Mouse (Mus musculus) heart, embryonic 12.5 days (tissue): ENCODE data around the gene Sdcbp2. TPM values are rescaled to one million over a fixed set of nuclear protein-coding genes. Genes with fewer than 3 reads are reported as not detected.

Experiments used
- ATAC-seq: fragments of 200-750 bp; cut with Nextera tagmentation; 2 replicates; pipeline ENCODE4 v1.8.0; 2017; ENCODE audit warnings: moderate TSS enrichment, moderate library complexity; ENCODE audit not compliant: insufficient number of reproducible peaks, low FRiP score
- H3K27ac ChIP-seq: fragments of 300-500 bp; sonication (generic); 2 replicates; pipeline ENCODE4 v1.5.1; 2016; ENCODE audit warnings: mild to moderate bottlenecking, moderate library complexity; ENCODE audit not compliant: poor library complexity, severe bottlenecking
- H3K27me3 ChIP-seq: fragments of 300-500 bp; sonication (generic); replicated peaks from 2 replicates; pipeline ENCODE4 v1.6.1; 2016; ENCODE audit warnings: mild to moderate bottlenecking, moderate library complexity
- H3K36me3 ChIP-seq: fragments of 300-500 bp; sonication (generic); 2 replicates; pipeline ENCODE4 v1.6.1; 2016; ENCODE audit warnings: mild to moderate bottlenecking, moderate library complexity
- H3K4me1 ChIP-seq: fragments of 300-500 bp; sonication (generic); replicated peaks from 2 replicates; pipeline ENCODE4 v1.6.1; 2016; ENCODE audit warnings: mild to moderate bottlenecking
- H3K4me2 ChIP-seq: fragments of 300-500 bp; sonication (generic); 2 replicates; pipeline ENCODE4 v1.6.1; 2016; ENCODE audit warnings: mild to moderate bottlenecking, moderate library complexity
- H3K4me3 ChIP-seq: fragments of 300-500 bp; sonication (generic); 2 replicates; pipeline ENCODE4 v1.5.1; 2016; ENCODE audit warnings: mild to moderate bottlenecking
- H3K9ac ChIP-seq: fragments of 300-500 bp; sonication (generic); 2 replicates; pipeline ENCODE4 v1.6.1; 2016; ENCODE audit warnings: mild to moderate bottlenecking, moderate library complexity
- H3K9me3 ChIP-seq: fragments of 300-500 bp; sonication (generic); replicated peaks from 2 replicates; pipeline ENCODE4 v1.6.1; 2016; ENCODE audit warnings: mild to moderate bottlenecking, moderate library complexity
- WGBS: fragments of 180-500 bp; shearing (Covaris S2); methylation state at CpG from one replicate; pipeline ENCODE4 v1.1.7; 2016; 5-methylcytosine and 5-hydroxymethylcytosine counted together
- polyA plus RNA-seq: library from polyadenylated mRNA; unstranded; fragments of >200 nt; fragmentation: Nextera tagmentation; extraction: Ambion mirVana; gene quantifications from 2 replicates; pipeline ENCODE4 v1.2.1, GENCODE M21; 2016

Sdcbp2 gene
- 1.0 and 1.6 TPM in 2 replicates for polyA plus RNA-seq

DNA sequence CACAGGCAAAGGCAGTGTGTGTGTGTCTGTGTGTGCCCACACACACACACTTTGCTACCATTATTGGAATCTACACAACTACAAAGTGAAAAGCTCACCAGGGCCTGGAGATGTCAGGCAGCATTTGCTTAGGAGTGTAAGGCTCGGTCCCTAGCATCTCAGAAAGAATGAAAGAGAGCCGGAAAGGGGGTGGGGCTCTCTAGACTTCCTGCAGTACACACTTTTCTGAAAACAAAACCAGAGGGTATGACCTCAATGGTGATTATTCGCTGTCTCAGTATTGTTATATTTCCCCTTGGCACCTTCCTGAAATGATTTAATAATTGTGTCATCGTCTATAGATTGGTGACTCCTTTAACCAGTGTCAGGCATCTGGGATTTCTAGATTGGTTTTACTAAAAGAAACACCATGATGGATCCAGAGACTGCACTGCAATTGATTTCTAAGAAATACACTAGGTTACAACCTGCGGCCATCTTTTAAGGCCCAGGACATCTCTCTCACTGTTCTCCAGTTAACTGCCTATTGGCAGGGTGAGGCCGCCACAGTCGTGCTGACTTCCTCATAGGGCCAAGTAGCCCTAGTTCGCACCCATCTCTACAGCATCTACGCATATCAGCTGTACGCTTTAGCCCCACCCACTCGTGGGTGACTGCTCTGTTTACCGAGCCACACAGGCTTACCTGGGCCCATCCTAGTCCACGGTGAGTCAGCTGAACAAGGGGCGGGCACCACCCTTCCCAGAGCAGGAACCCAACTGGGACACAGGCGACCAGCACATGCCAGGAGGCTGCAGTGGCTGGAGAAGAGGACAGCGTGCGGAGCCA lies at the start of gene Sdcbp2:
Gene Sdcbp2, plus strand, starts transcription at position 750 of the 828 bp plus-strand sequence.
- Histone ChIP-seq H3K9ac (no peak within 1 kb of the TSS), H3K4me2 (no peak within 1 kb of the TSS), H3K4me3 (no peak within 1 kb of the TSS), H3K27me3 (peaks cover 9% of the 10 kb centered on the region), H3K27ac (no peak within 1 kb of the TSS), H3K36me3 (no peaks in the 10 kb centered on the region), H3K4me1 (peaks cover 6% of the 10 kb centered on the region; the same call in 1 of the 2 replicates), H3K9me3 (no peaks in the 10 kb centered on the region)
- ATAC-seq, result no peak
- WGBS, result 65% methylated on average over 17 of the region's 17 CpGs

DNA sequence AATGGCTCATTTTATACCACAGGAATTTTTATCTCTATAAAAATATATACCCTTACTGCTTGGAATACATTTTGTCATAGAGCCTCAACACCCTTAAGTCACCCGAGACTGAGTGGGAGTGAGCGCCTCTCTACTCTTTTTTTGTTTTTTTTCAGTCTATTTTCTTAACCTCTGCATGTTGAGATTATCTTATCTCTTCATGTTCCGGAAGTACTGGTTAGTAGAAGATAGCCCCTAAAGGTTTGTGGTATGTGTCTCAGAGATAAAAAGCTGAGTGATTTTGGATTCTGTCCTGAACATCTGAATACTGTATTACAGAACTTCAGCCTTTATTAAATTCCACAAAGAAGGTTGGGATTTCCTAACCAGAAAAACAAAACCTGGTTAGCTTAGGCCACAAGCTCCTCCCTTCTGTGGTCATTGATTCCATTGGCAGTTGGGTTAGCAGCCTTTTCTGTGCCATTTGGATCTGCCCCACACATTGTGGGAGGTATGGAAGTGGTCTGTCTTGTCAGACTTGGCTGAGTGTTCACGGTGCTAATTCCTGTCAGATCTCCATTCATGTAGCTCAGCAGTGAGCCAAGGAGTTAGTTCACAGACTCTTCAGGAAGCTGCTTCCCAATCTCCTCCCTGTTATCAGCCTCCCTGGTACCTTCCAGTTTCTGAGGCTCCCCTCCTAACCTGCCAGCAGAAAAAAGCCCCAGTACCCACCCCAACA lies 47.9 kb upstream of the Sdcbp2 start:
- Histone ChIP-seq H3K9ac (no peak overlapping the region), H3K4me3 (no peak overlapping the region), H3K36me3 (peaks cover 14% of the 10 kb centered on the region), H3K4me1 (peaks cover 26% of the 10 kb centered on the region), H3K27me3 (no peaks in the 10 kb centered on the region), H3K27ac (no peak overlapping the region), H3K4me2 (no peak overlapping the region), H3K9me3 (no peaks in the 10 kb centered on the region)
- peak; percentile 58 for ATAC-seq
- 11% methylated on average over 4 of the region's 4 CpGs for WGBS

DNA sequence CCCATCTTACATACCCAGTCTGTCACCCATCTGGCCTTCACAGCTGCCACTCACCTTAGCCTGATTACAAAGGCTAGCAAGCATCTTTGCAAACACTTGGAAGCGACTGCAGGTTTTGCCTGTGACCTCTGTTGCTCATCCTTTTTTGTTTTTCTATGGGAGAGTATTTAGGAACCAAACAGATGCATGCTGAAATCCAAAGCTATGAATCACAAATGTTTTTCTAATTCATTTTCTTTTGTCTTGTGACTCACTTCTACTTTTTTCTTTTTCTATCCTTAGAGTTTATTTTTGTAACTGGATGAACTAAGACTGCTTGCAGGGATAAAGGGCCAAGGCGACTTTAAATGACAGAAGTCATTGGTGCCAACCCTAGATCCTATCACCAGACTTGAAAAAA lies 46.9 kb upstream of the Sdcbp2 start:
- WGBS, result 64% methylated on average over 2 of the region's 2 CpGs
- no peak for ATAC-seq
- Histone ChIP-seq H3K27ac (no peak overlapping the region), H3K36me3 (peaks cover 9% of the 10 kb centered on the region), H3K9ac (no peak overlapping the region), H3K4me3 (no peak overlapping the region), H3K27me3 (no peaks in the 10 kb centered on the region), H3K9me3 (no peaks in the 10 kb centered on the region), H3K4me2 (no peak overlapping the region), H3K4me1 (peaks cover 32% of the 10 kb centered on the region)

DNA sequence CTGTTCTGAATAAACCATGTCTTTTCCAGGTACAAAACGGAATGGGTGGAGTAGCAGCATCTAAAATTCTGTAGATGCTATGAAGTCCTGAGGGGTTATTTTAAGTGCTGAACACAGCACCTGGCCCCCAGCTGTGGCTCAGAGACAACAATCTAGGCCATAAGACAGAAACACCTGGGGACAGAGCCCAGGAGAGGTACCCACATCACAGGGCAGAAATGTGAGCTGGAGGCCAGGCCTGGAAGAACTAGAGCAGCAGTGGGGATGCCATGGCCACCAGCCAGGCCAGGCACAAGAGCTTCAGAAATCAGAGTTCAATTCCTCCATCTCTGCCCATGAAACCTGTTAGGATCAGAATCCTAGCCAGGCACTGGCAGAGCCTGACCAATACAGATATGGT lies 44.4 kb upstream of the Sdcbp2 start:
- no peaks in the 10 kb centered on the region for H3K27me3 ChIP-seq
- no peak overlapping the region for H3K4me2 ChIP-seq
- peaks cover 39% of the 10 kb centered on the region for H3K4me1 ChIP-seq
- WGBS, result 70% methylated on average over 1 of the region's 1 CpGs
- H3K27ac ChIP-seq, result no peak overlapping the region
- no peak overlapping the region for H3K9ac ChIP-seq
- ATAC-seq, result no peak
- H3K9me3 ChIP-seq, result no peaks in the 10 kb centered on the region
- no peak overlapping the region for H3K4me3 ChIP-seq
- H3K36me3 ChIP-seq, result no peaks in the 10 kb centered on the region

DNA sequence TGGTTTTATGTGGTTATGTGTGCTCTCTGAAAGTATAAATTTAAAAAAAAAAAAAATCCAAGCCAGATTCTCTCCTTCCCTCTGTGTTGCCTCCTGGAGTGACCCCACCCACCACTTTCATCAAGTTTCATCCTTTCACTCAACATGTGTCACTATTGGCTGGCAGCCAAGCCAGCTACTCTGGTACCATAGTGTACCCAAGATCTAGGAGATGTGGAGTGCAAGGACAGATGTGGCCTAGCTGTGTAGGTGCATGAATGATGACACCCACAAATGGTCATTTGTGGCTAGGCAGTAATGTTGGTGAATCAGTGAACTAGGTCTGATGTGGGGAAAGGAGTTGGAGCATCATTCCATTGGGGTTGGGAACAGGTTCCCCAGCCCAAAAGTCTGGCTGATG lies 43.3 kb upstream of the Sdcbp2 start:
- no peak overlapping the region for H3K9ac ChIP-seq
- H3K36me3 ChIP-seq, result no peaks in the 10 kb centered on the region
- H3K9me3 ChIP-seq, result no peaks in the 10 kb centered on the region
- H3K27ac ChIP-seq, result no peak overlapping the region
- ATAC-seq, result no peak
- no peak overlapping the region for H3K4me2 ChIP-seq
- H3K4me1 ChIP-seq, result peaks cover 35% of the 10 kb centered on the region
- H3K27me3 ChIP-seq, result no peaks in the 10 kb centered on the region
- H3K4me3 ChIP-seq, result no peak overlapping the region

DNA sequence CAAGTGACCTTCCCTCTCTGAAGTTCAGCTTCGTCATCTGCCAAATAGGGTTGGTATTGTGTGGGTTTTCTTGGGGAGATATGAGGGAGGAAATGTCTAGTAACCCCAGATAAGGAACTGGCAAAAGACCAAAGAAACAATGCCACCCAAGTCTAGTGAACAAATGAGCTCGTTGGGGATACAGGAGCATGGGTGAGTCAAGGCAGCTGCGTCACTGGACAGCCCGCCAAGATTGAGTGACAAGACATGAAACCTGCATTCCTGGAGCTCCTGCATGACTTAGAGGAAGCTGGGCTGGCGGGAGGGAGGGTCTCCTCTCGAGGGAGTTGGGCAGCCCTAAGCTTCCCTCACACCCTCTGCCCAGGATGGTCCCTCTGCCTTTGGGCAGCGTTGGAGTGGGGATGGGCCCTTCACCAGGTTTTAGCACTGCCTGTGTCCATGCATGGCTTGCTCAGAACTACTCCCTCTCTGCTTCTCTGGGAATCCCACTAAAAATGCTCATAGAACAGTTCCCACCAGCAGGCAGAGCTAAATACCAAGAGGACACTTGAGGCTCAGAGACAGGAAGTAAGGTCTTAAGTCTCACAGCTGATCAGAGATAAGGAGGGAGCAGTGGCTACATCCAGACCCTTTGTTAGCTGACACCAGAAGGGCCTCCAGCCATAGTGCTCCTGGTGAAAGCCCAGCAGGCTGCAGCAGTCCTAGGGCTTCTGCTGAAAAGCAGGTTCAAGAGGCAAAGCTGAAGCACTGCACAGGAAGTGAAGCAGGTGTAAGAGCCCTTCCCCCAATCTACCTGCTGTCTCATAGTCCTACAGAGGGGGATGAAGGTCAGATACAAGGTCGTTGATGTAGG lies 41.8 kb upstream of the Sdcbp2 start:
- H3K4me2 ChIP-seq, result no peak overlapping the region
- H3K9ac ChIP-seq, result no peak overlapping the region
- H3K9me3 ChIP-seq, result no peaks in the 10 kb centered on the region

DNA sequence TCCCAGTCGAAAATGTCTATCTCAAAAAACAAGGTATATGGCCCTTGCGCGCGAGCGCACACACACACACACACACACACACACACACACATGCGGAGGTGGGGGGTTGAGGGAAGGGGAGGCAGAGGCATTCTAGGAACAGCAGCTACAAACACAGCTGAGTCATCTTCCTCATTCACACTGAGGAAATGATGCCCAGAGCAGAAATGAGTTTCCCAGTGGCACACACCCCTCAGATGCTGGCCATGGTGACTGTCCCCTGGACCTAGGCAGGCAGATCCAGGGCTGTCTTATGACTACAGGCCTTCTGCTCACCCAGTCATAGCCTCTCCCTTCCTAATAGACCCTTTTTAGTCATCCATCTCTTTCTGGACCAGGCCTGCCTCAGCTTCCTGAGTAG lies 38.8 kb upstream of the Sdcbp2 start:
- Histone ChIP-seq H3K9me3 (no peaks in the 10 kb centered on the region), H3K4me2 (no peak overlapping the region), H3K4me1 (peaks cover 13% of the 10 kb centered on the region), H3K4me3 (no peak overlapping the region), H3K27me3 (no peaks in the 10 kb centered on the region), H3K36me3 (no peaks in the 10 kb centered on the region), H3K27ac (no peak overlapping the region), H3K9ac (no peak overlapping the region)
- no peak for ATAC-seq
- 85% methylated on average over 6 of the region's 6 CpGs for WGBS

More for the DNA sequence above, 41.8 kb upstream of the Sdcbp2 start:
- Histone ChIP-seq H3K36me3 (no peaks in the 10 kb centered on the region), H3K27ac (0 out of 2 replicates have a peak overlapping the region, but pooled peaks have one; percentile 3), H3K4me1 (peaks cover 25% of the 10 kb centered on the region), H3K4me3 (no peak overlapping the region), H3K27me3 (no peaks in the 10 kb centered on the region)
- 21% methylated on average over 8 of the region's 8 CpGs for WGBS
- ATAC-seq, result peak; percentile 41

DNA sequence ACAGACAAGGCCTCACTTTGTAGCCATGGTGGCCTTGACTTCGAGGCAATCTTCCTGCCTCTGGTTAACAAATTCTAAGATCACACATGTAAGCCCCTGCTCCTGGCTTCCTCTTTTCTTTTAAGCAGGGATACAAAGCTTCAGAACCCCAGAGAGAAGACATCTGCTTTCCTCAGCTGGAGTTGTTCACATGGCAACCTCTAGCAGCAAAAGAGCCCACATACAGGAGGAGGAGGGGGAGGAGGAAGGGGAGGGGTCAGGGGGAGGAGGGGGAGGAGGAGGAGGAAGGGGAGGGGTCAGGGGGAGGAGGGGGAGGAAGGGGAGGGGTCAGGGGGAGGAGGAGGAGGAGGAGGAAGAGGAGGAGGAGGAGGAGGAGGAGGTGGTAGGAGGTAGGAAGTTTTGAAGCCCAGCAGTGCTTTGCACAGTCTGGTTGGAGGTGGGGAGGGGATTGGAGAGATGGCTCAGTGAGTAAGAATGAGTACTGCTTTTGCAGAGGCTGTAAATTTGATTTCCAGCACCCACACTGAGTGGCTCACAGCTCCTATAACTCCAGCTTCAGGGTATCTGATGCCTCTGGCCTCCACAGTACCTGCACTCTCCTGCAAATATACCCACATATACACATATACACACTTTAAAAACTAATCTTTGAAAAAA lies 36.3 kb upstream of the Sdcbp2 start:
- Histone ChIP-seq H3K4me3 (no peak overlapping the region), H3K9me3 (no peaks in the 10 kb centered on the region), H3K27me3 (no peaks in the 10 kb centered on the region), H3K9ac (no peak overlapping the region), H3K27ac (no peak overlapping the region), H3K4me1 (peaks cover 2% of the 10 kb centered on the region; the same call in 1 of the 2 replicates), H3K4me2 (no peak overlapping the region), H3K36me3 (no peaks in the 10 kb centered on the region)
- no peak for ATAC-seq
- 85% methylated on average over 1 of the region's 1 CpGs for WGBS

DNA sequence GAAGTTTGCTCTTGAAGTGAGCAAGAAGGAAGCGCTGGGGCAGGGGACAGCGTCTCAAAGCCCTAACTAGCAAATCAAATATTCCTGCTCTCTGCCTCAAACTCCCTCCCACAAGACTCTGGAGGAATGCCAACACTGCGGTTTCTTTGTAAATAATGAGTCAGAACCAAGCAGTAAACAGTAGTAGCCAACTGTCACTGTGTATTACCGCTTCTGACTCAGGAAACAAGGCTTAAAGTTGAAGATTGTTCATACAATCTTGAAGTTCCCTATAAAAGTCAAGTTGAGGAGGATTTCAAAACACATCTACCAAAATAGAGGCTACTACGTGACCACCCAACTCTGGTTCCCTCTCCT lies 35.8 kb upstream of the Sdcbp2 start:
- H3K4me3 ChIP-seq, result no peak overlapping the region
- H3K9me3 ChIP-seq, result no peaks in the 10 kb centered on the region
- no peaks in the 10 kb centered on the region for H3K27me3 ChIP-seq
- peaks cover 3% of the 10 kb centered on the region; the same call in 1 of the 2 replicates for H3K4me1 ChIP-seq
- 65% methylated on average over 5 of the region's 5 CpGs for WGBS
- no peak overlapping the region for H3K9ac ChIP-seq
- H3K36me3 ChIP-seq, result no peaks in the 10 kb centered on the region
- H3K4me2 ChIP-seq, result no peak overlapping the region
- no peak overlapping the region for H3K27ac ChIP-seq
- ATAC-seq, result no peak

DNA sequence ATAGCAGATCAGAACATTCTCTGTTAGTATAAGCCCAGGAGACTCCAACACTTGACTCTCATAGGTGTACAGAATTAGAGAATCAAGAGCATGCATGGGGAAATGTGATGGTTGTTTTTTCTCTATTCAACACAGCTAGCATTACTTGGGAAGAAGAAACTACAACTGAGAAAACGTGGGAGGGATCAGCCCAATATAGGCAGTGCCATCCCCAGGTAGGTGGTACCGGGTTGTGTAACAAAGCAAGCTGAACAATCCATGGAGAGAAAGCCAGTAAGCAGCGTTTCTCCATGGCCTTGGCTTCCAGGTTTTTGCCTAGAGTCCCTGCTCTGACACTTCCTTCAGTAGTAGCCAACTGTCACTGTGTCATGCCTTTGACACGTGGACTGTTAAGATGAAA lies 33.8 kb upstream of the Sdcbp2 start:
- H3K4me3 ChIP-seq, result no peak overlapping the region

More for the DNA sequence above, 33.8 kb upstream of the Sdcbp2 start:
- Histone ChIP-seq H3K27ac (no peak overlapping the region), H3K27me3 (no peaks in the 10 kb centered on the region), H3K4me1 (peaks cover 4% of the 10 kb centered on the region; the same call in 1 of the 2 replicates), H3K36me3 (no peaks in the 10 kb centered on the region), H3K9me3 (no peaks in the 10 kb centered on the region), H3K9ac (no peak overlapping the region), H3K4me2 (no peak overlapping the region)
- WGBS, result 59% methylated on average over 4 of the region's 4 CpGs
- ATAC-seq, result no peak
